Mouse (Mus musculus): ENCODE results near the gene Cdc42bpg. TPM values are rescaled to one million over a fixed set of nuclear protein-coding genes. Genes with fewer than 3 reads are reported as not detected.
"Not testable (repeated sequence)": the region's sequence is repeated elsewhere in the genome, so short reads cannot be mapped to it uniquely, and the experiment has no call there.

The Cdc42bpg gene
- polyA plus RNA-seq, 1 experiment from 2014 or later, result 1.1 TPM

DNA sequence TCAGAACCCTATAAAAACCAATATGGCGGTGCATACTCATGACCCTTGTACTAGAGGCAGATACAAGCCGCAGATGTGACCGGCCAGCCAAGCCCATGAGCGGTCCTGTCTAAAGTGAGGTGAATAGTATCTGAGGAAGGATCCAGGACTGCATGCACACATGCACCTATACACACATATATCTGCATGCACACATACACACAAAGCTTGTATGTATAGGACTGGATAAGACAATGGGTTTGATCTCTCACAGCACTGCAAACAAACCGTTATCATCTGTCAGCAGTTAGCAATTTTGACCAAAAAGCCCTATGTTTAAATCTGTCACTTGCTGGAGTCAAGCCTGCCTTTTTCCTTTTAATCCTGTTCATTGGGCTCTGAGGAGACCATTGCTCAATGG is 4.1 kb upstream of the Cdc42bpg start:
- ATAC-seq (ENCODE audit: low read depth), result no peak
- peaks cover 14% of the 10 kb centered on the region for H3K36me3 ChIP-seq (ENCODE audit: control insufficient read depth, insufficient read depth, low read length)
- H3K4me3 ChIP-seq (ENCODE audit: low read length), result no peak overlapping the region
- H3K4me2 ChIP-seq (ENCODE audit: low read depth, low read length), result no peak overlapping the region
- no peak overlapping the region for H3K27ac ChIP-seq (ENCODE audit: low read length)
- no peak overlapping the region for H3K9ac ChIP-seq (ENCODE audit: low read length)
- no peaks in the 10 kb centered on the region for H3K9me3 ChIP-seq (ENCODE audit: control insufficient read depth, low read length)
- WGBS, result 88% methylated on average over 5 of the region's 5 CpGs
- no peaks in the 10 kb centered on the region for H3K27me3 ChIP-seq (ENCODE audit: control insufficient read depth, insufficient read depth, low read depth, low read length)
- peaks cover 14% of the 10 kb centered on the region for H3K4me1 ChIP-seq (replicated peaks; ENCODE audit: control insufficient read depth, insufficient read depth, low read length)

- no peak overlapping the region for H3K4me3 ChIP-seq (ENCODE audit: low read length)
- H3K36me3 ChIP-seq (ENCODE audit: control insufficient read depth, insufficient read depth, low read length), result peaks cover 11% of the 10 kb centered on the region
- no peak for ATAC-seq (ENCODE audit: low read depth)
- 42% methylated on average over 4 of the region's 4 CpGs for WGBS
- H3K4me1 ChIP-seq (replicated peaks; ENCODE audit: control insufficient read depth, insufficient read depth, low read length), result peaks cover 18% of the 10 kb centered on the region
- H3K4me2 ChIP-seq (ENCODE audit: low read depth, low read length), result no peak overlapping the region
- H3K9me3 ChIP-seq (ENCODE audit: control insufficient read depth, low read length), result no peaks in the 10 kb centered on the region
- no peak overlapping the region for H3K9ac ChIP-seq (ENCODE audit: low read length)
- no peaks in the 10 kb centered on the region for H3K27me3 ChIP-seq (ENCODE audit: control insufficient read depth, insufficient read depth, low read depth, low read length)
- no peak overlapping the region for H3K27ac ChIP-seq (ENCODE audit: low read length)
Measured at GRCm38 (mm10) chr19:6302522-6302921, 3.7 kb upstream of the Cdc42bpg start.

GRCm38 (mm10) chr19:6303831-6304230 is 2.4 kb upstream of the Cdc42bpg start:
- no peak overlapping the region for H3K9ac ChIP-seq (ENCODE audit: low read length)
- no peaks in the 10 kb centered on the region for H3K36me3 ChIP-seq (ENCODE audit: control insufficient read depth, insufficient read depth, low read length)
- ATAC-seq (ENCODE audit: low read depth), result no peak
- H3K4me2 ChIP-seq (ENCODE audit: low read depth, low read length), result no peak overlapping the region
- no peak overlapping the region for H3K4me3 ChIP-seq (ENCODE audit: low read length)
- no peaks in the 10 kb centered on the region for H3K9me3 ChIP-seq (ENCODE audit: control insufficient read depth, low read length)
- no peaks in the 10 kb centered on the region for H3K27me3 ChIP-seq (ENCODE audit: control insufficient read depth, insufficient read depth, low read depth, low read length)
- H3K27ac ChIP-seq (ENCODE audit: low read length), result no peak overlapping the region
- peaks cover 23% of the 10 kb centered on the region for H3K4me1 ChIP-seq (replicated peaks; ENCODE audit: control insufficient read depth, insufficient read depth, low read length)
- 66% methylated on average over 6 of the region's 6 CpGs for WGBS

GRCm38 (mm10) chr19:6304787-6305516 is 1.3 kb upstream of the Cdc42bpg start:
- H3K4me2 ChIP-seq (ENCODE audit: low read depth, low read length), result no peak overlapping the region
- no peaks in the 10 kb centered on the region for H3K36me3 ChIP-seq (ENCODE audit: control insufficient read depth, insufficient read depth, low read length)
- no peak overlapping the region for H3K27ac ChIP-seq (ENCODE audit: low read length)
- 21% methylated on average over 5 of the region's 5 CpGs for WGBS
- no peak overlapping the region for H3K4me3 ChIP-seq (ENCODE audit: low read length)
- no peak overlapping the region for H3K9ac ChIP-seq (ENCODE audit: low read length)
- H3K4me1 ChIP-seq (replicated peaks; ENCODE audit: control insufficient read depth, insufficient read depth, low read length), result peaks cover 16% of the 10 kb centered on the region
- no peaks in the 10 kb centered on the region for H3K9me3 ChIP-seq (ENCODE audit: control insufficient read depth, low read length)
- no peaks in the 10 kb centered on the region for H3K27me3 ChIP-seq (ENCODE audit: control insufficient read depth, insufficient read depth, low read depth, low read length)
- ATAC-seq (ENCODE audit: low read depth), result peak; percentile 44

DNA sequence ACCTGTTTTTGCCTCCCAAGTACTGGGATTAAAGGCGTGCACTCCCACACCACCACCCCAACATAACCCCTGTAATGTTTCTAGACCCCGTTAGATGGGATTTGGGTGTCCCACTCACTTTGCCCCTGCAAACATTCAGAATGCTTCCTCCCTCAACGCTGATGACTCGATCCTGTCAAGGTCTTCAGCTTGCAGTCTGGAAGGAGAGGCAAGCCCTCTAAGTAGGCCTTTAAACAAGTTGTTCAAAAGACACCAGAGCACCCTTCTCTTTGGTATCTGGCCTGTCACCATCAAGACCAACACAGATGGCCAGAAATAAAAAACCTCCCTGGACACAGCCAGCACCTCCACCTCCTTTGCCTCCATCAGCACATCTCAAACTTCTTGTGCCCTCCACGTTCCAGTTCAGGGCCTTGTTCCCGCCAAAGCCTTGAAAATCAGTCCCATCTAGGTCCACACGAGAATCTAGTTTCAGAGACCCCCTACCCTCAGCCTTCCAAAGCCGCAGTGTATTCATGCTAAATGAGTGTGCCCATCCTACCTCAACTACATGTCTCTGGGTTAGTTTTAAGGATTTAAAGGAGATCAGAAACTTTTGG is 640 bp upstream of the Cdc42bpg start:
- H3K36me3 ChIP-seq (ENCODE audit: control insufficient read depth, insufficient read depth, low read length), result no peaks in the 10 kb centered on the region; the same call in 1 of the 2 replicates
- H3K27ac ChIP-seq (ENCODE audit: low read length), result peak overlapping the region; percentile 78
- ATAC-seq (ENCODE audit: low read depth), result no peak
- H3K9ac ChIP-seq (ENCODE audit: low read length), result peak overlapping the region; percentile 83
- H3K27me3 ChIP-seq (ENCODE audit: control insufficient read depth, insufficient read depth, low read depth, low read length), result no peaks in the 10 kb centered on the region
- H3K4me2 ChIP-seq (ENCODE audit: low read depth, low read length), result peak overlapping the region; percentile 70
- no peaks in the 10 kb centered on the region for H3K9me3 ChIP-seq (ENCODE audit: control insufficient read depth, low read length)
- H3K4me1 ChIP-seq (replicated peaks; ENCODE audit: control insufficient read depth, insufficient read depth, low read length), result peaks cover 16% of the 10 kb centered on the region
- peak overlapping the region; percentile 73 for H3K4me3 ChIP-seq (ENCODE audit: low read length)
- WGBS, result 48% methylated on average over 8 of the region's 8 CpGs

DNA sequence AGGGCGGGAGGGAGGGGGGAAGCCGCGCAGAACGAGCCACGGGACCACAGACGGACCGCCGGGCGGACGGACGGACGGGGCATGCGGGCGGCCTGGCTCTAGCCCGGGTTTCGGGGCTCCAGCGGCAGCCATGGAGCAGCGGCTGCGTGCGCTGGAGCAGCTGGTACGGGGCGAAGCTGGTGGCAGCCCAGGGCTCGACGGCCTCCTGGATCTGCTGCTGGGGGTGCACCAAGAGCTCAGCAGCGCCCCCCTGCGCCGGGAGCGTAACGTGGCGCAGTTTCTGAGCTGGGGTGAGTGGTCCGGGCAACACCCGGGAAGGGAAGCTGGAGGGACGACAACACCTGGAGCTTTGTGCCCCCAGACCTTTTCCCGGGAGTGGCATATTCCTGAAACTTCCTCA is 330 bp downstream of the Cdc42bpg start:
- H3K4me2 ChIP-seq (ENCODE audit: low read depth, low read length), result peak overlapping the region; percentile 70
- no peaks in the 10 kb centered on the region for H3K27me3 ChIP-seq (ENCODE audit: control insufficient read depth, insufficient read depth, low read depth, low read length)
- H3K27ac ChIP-seq (ENCODE audit: low read length), result peak overlapping the region; percentile 55; the same call in 1 of the 2 replicates
- no peaks in the 10 kb centered on the region for H3K9me3 ChIP-seq (ENCODE audit: control insufficient read depth, low read length)
- peak overlapping the region; percentile 83 for H3K9ac ChIP-seq (ENCODE audit: low read length)
- H3K4me3 ChIP-seq (ENCODE audit: low read length), result peak overlapping the region; percentile 73
- 2% methylated on average over 29 of the region's 34 CpGs for WGBS
- peak; percentile 70 for ATAC-seq (ENCODE audit: low read depth)
- H3K36me3 ChIP-seq (ENCODE audit: control insufficient read depth, insufficient read depth, low read length), result peaks cover 3% of the 10 kb centered on the region
- peaks cover 16% of the 10 kb centered on the region for H3K4me1 ChIP-seq (replicated peaks; ENCODE audit: control insufficient read depth, insufficient read depth, low read length)

GRCm38 (mm10) chr19:6307733-6308531 is 1.7 kb downstream of the Cdc42bpg start:
- peak overlapping the region; percentile 83 for H3K9ac ChIP-seq (ENCODE audit: low read length)
- peak overlapping the region; percentile 70 for H3K4me2 ChIP-seq (ENCODE audit: low read depth, low read length)
- peak; percentile 44 for ATAC-seq (ENCODE audit: low read depth)
- no peaks in the 10 kb centered on the region for H3K9me3 ChIP-seq (ENCODE audit: control insufficient read depth, low read length)
- 53% methylated on average over 9 of the region's 9 CpGs for WGBS
- H3K27me3 ChIP-seq (ENCODE audit: control insufficient read depth, insufficient read depth, low read depth, low read length), result no peaks in the 10 kb centered on the region
- H3K27ac ChIP-seq (ENCODE audit: low read length), result peak overlapping the region; percentile 55
- peaks cover 16% of the 10 kb centered on the region for H3K4me1 ChIP-seq (replicated peaks; ENCODE audit: control insufficient read depth, insufficient read depth, low read length)
- H3K36me3 ChIP-seq (ENCODE audit: control insufficient read depth, insufficient read depth, low read length), result peaks cover 6% of the 10 kb centered on the region
- peak overlapping the region; percentile 73 for H3K4me3 ChIP-seq (ENCODE audit: low read length)

DNA sequence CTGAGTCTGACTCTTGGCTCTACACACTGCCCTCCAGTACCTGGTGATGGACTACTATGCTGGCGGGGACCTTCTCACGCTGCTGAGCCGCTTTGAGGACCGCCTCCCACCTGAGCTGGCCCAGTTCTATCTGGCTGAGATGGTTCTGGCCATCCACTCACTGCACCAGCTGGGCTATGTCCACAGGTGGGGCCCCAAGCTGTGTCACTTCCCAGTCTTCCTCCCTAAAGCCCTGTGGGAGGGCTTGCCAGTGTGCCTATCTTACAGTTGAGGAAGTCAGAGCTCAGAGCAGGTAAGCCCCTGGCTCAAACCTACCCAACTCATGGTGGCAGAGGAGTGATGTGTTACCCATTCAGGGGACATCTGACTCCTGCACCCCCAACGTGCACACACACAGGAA is 3.9 kb downstream of the Cdc42bpg start:
- no peak overlapping the region for H3K27ac ChIP-seq (ENCODE audit: low read length)
- no peak overlapping the region for H3K4me2 ChIP-seq (ENCODE audit: low read depth, low read length)
- H3K4me3 ChIP-seq (ENCODE audit: low read length), result no peak overlapping the region
- 86% methylated on average over 5 of the region's 5 CpGs for WGBS
- no peaks in the 10 kb centered on the region for H3K9me3 ChIP-seq (ENCODE audit: control insufficient read depth, low read length)
- H3K36me3 ChIP-seq (ENCODE audit: control insufficient read depth, insufficient read depth, low read length), result peaks cover 15% of the 10 kb centered on the region
- H3K4me1 ChIP-seq (replicated peaks; ENCODE audit: control insufficient read depth, insufficient read depth, low read length), result peaks cover 16% of the 10 kb centered on the region
- ATAC-seq (ENCODE audit: low read depth), result no peak
- H3K9ac ChIP-seq (ENCODE audit: low read length), result no peak overlapping the region
- H3K27me3 ChIP-seq (ENCODE audit: control insufficient read depth, insufficient read depth, low read depth, low read length), result no peaks in the 10 kb centered on the region

DNA sequence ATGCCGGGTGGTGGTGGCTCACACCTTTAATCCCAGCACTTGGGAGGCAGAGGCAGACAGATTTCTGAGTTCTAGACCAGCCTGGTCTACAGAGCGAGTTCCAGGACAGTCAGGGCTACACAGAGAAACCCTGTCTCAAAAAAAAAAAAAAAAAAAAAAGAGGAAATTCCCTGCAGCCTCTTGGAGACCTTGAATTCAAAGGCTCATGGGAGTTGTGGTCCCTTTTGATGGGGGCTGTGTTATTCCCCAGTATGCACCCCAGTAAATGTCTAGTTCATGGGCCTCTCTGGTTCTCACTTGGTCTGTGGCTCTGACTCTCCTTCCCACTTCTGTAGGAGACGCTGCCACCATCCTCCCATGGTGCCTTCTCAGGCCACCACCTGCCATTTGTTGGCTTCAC is 5.5 kb downstream of the Cdc42bpg start:
- not testable (repeated sequence) for H3K27me3 ChIP-seq (ENCODE audit: control insufficient read depth, insufficient read depth, low read depth, low read length); H3K4me3 ChIP-seq (ENCODE audit: low read length); H3K27ac ChIP-seq (ENCODE audit: low read length); ATAC-seq (ENCODE audit: low read depth); H3K9ac ChIP-seq (ENCODE audit: low read length); H3K9me3 ChIP-seq (ENCODE audit: control insufficient read depth, low read length); H3K4me2 ChIP-seq (ENCODE audit: low read depth, low read length)
- Histone ChIP-seq H3K36me3 (ENCODE audit: control insufficient read depth, insufficient read depth, low read length) (peaks cover 27% of the 10 kb centered on the region), H3K4me1 (replicated peaks; ENCODE audit: control insufficient read depth, insufficient read depth, low read length) (peaks cover 12% of the 10 kb centered on the region)
- 84% methylated on average over 3 of the region's 3 CpGs for WGBS

Measured in lung, embryonic 16.5 days (tissue).